ENCODE assay signal across 8 mouse cellular contexts in the genomic region with DNA sequence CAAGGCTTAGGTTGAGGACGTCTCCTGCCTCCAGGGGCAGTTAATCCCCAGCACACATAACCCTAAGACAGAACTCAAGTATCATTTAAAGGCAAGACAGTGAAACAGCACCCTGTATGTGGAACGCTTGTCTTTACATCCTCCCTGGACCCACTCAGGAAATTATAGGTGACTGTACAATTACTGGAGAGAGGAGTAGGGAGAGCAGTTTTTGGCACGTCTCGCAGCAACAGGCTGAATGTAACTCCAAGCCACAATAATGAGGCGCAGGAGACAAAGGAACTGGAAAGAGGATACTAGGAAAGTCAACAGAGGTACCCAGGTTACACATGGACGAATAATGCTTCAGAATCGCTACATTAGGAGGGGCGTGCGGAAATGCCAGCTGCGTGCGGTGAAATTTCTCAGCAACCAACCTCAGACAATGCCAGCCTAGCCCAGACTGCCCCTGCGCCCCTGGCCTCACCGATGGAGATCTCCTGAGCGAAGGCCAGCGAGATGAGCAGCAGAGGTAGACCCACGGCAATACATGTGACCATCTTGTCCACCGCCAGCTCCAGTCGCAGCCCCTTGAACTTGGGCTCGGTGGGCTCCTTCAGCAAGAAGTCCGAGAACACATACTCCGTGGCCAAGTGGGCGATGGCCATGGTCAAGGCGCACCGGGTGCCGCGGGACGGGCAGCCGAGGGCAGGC. TPM values are rescaled to one million over a fixed set of nuclear protein-coding genes. Genes with fewer than 3 reads are reported as not detected.
DNase-seq lines count a peak whose midpoint lies in the region; ATAC-seq and TF ChIP-seq lines count a peak whose summit lies in the region.

No protein-coding gene starts in this region.

- H3K9ac ChIP-seq in kidney, postnatal 0 days (ENCODE audit: low read depth, low read length), result peak overlapping the region; percentile 86
- peak overlapping the region; percentile 96 for H3K9ac ChIP-seq in forebrain, embryonic 14.5 days (ENCODE audit: low read length)
- H3K9ac ChIP-seq in liver, embryonic 13.5 days, result peak overlapping the region; percentile 67

- in situ Hi-C loops in Patski (cut with MboI; ENCODE audit: low pct_unique_long_range_greater_than_20kb), result no loop called here

- no peaks in the 10 kb centered on the region for H3K9me3 ChIP-seq in kidney, postnatal 0 days (replicated peaks; ENCODE audit: low read length)
- H3K9me3 ChIP-seq in forebrain, embryonic 14.5 days (replicated peaks; ENCODE audit: control insufficient read depth, low read length), result no peaks in the 10 kb centered on the region
- no peaks in the 10 kb centered on the region for H3K9me3 ChIP-seq in liver, embryonic 13.5 days (replicated peaks)

- peak; percentile 18; the same call in 1 of the 2 replicates for ATAC-seq in kidney, postnatal 0 days (replicated peaks; ENCODE audit: low FRiP score, low read depth)
- peak; percentile 23 for ATAC-seq in Patski
- peak; percentile 54 for ATAC-seq in forebrain, embryonic 14.5 days
- no peak for ATAC-seq in liver, embryonic 13.5 days (ENCODE audit: low read depth)

- no peak for TF ChIP-seq CTCF in kidney, postnatal 0 days (IDR thresholded peaks at IDR 0.05; ENCODE audit: low read depth)
- TF ChIP-seq CTCF in Patski (IDR thresholded peaks at IDR 0.05), result no peak

- 3% methylated on average over 28 of the region's 28 CpGs for WGBS in kidney, postnatal 0 days
- WGBS in forebrain, embryonic 14.5 days, result under 1% methylated on average over 28 of the region's 28 CpGs
- WGBS in liver, embryonic 13.5 days (ENCODE audit: insufficient replicate concordance), result 2% methylated on average over 28 of the region's 28 CpGs

- H3K4me2 ChIP-seq in kidney, postnatal 0 days (ENCODE audit: low read length), result peak overlapping the region; percentile 90
- peak overlapping the region; percentile 51 for H3K4me2 ChIP-seq in forebrain, embryonic 14.5 days (ENCODE audit: low read length)
- peak overlapping the region; percentile 75 for H3K4me2 ChIP-seq in liver, embryonic 13.5 days

- peaks cover 5% of the 10 kb centered on the region; the same call in 1 of the 2 replicates for H3K4me1 ChIP-seq in kidney, postnatal 0 days (replicated peaks; ENCODE audit: insufficient read depth, low read length)
- peaks cover 14% of the 10 kb centered on the region for H3K4me1 ChIP-seq in forebrain, embryonic 14.5 days (ENCODE audit: control insufficient read depth, insufficient read depth, low read length)
- H3K4me1 ChIP-seq in liver, embryonic 13.5 days (replicated peaks), result peaks cover 13% of the 10 kb centered on the region; the same call in 1 of the 2 replicates

- POLR2A ChIA-PET in Patski (lab: Charles Lee), result no interaction called here

- DNase-seq in kidney, postnatal 0 days (ENCODE audit: low spot score), result peak; percentile 48
- no peak for DNase-seq in kidney, postnatal 25 days
- no peak for DNase-seq in Patski (ENCODE audit: low read depth, low spot score)
- peak; percentile 39 for DNase-seq in forebrain, embryonic 14.5 days (ENCODE audit: low spot score)
- DNase-seq in liver, embryonic 13.5 days, result no peak
- peak; percentile 30 for DNase-seq in right cerebral cortex, postnatal 4 days
- DNase-seq in spleen, adult 12 weeks (ENCODE audit: low spot score), result no peak
- no peak for DNase-seq in cerebellum, adult 8-10 months

- CTCF ChIA-PET in Patski (lab: Charles Lee), result interaction anchor here (1.0 to 1.6 kb wide), 3 partner anchors 11 to 28 kb away, joined by 3 to 4 read pairs (median 3); no protein-coding TSS in a partner anchor

- H3K27ac ChIP-seq in kidney, postnatal 0 days, result peak overlapping the region; percentile 73
- peak overlapping the region; percentile 92 for H3K27ac ChIP-seq in forebrain, embryonic 14.5 days (ENCODE audit: low read depth, low read length)
- H3K27ac ChIP-seq in liver, embryonic 13.5 days, result no peak overlapping the region

- peak overlapping the region; percentile 77 for H3K4me3 ChIP-seq in kidney, postnatal 0 days (replicated peaks; ENCODE audit: low read depth, low read length)
- peak overlapping the region; percentile 88 for H3K4me3 ChIP-seq in forebrain, embryonic 14.5 days (ENCODE audit: low read depth, low read length)
- peak overlapping the region; percentile 69 for H3K4me3 ChIP-seq in liver, embryonic 13.5 days (replicated peaks)

- H3K36me3 ChIP-seq in kidney, postnatal 0 days (ENCODE audit: insufficient read depth, low read length), result no peaks in the 10 kb centered on the region
- H3K36me3 ChIP-seq in forebrain, embryonic 14.5 days (ENCODE audit: control insufficient read depth, insufficient read depth, low read length), result no peaks in the 10 kb centered on the region
- no peaks in the 10 kb centered on the region for H3K36me3 ChIP-seq in liver, embryonic 13.5 days

- H3K27me3 ChIP-seq in kidney, postnatal 0 days (ENCODE audit: insufficient read depth, low read length), result no peaks in the 10 kb centered on the region
- H3K27me3 ChIP-seq in Patski, result no peaks in the 10 kb centered on the region
- H3K27me3 ChIP-seq in forebrain, embryonic 14.5 days (replicated peaks; ENCODE audit: control insufficient read depth, insufficient read depth, low read length), result no peaks in the 10 kb centered on the region
- peaks cover 25% of the 10 kb centered on the region for H3K27me3 ChIP-seq in liver, embryonic 13.5 days

RNA-seq across cellular contexts. Expression of a gene that starts 0.7 kb away (rescaled TPM):
- polyA plus RNA-seq in kidney, postnatal 0 days (2015; fragmentation: Nextera tagmentation; extraction: Ambion mirVana), result 29.9 and 37.3 TPM in 2 replicates
- 12.0 TPM for polyA plus RNA-seq in Patski (2021)
- polyA plus RNA-seq in forebrain, embryonic 14.5 days (2014; fragmentation: Nextera tagmentation; extraction: Ambion mirVana), result 173 and 183 TPM in 2 replicates
- 7.9 and 8.0 TPM in 2 replicates for polyA plus RNA-seq in liver, embryonic 13.5 days (2015; fragmentation: Nextera tagmentation; extraction: Ambion mirVana)

Comparison
In these comparisons a context has a peak if more than half of its experiments do, and no peak if none do; other contexts are left out.
1. DNase-seq: peak in kidney, postnatal 0 days (single experiment), forebrain, embryonic 14.5 days (single experiment) and right cerebral cortex, postnatal 4 days (single experiment); none in kidney, postnatal 25 days (0 of 2), Patski (single experiment), liver, embryonic 13.5 days (single experiment), spleen, adult 12 weeks (single experiment) and cerebellum, adult 8-10 months (single experiment).
2. Peak in every context shown above with its lines, with median percentiles within 50 percentile points of each other: H3K4me2 ChIP-seq, H3K4me3 ChIP-seq and H3K9ac ChIP-seq.